Mouse (Mus musculus): ENCODE measurements around the gene Scarf1.

GRCm38 (mm10) chr11:75570375-75571125 lies 57.2 kb downstream of the Scarf1 start:
- TF ChIP-seq POLR2A (IDR thresholded peaks at IDR 0.05; ENCODE audit: borderline replicate concordance, control insufficient read depth, low read depth, low read length): no peak
- no peak for TF ChIP-seq CTCF (IDR thresholded peaks at IDR 0.05; ENCODE audit: control insufficient read depth, insufficient read depth, low read length)
